Mouse (Mus musculus): ENCODE data around the gene Slc12a6. TPM values are rescaled to one million over a fixed set of nuclear protein-coding genes. Genes with fewer than 3 reads are reported as not detected.
A peak's percentile ranks its signal among the peaks of the same experiment; 100 is the strongest.
"Not testable (repeated sequence)": the region's sequence is repeated elsewhere in the genome, so short reads cannot be mapped to it uniquely, and the experiment has no call there.

Gene Slc12a6
- polyA plus RNA-seq, 1 experiment = 115 TPM

DNA sequence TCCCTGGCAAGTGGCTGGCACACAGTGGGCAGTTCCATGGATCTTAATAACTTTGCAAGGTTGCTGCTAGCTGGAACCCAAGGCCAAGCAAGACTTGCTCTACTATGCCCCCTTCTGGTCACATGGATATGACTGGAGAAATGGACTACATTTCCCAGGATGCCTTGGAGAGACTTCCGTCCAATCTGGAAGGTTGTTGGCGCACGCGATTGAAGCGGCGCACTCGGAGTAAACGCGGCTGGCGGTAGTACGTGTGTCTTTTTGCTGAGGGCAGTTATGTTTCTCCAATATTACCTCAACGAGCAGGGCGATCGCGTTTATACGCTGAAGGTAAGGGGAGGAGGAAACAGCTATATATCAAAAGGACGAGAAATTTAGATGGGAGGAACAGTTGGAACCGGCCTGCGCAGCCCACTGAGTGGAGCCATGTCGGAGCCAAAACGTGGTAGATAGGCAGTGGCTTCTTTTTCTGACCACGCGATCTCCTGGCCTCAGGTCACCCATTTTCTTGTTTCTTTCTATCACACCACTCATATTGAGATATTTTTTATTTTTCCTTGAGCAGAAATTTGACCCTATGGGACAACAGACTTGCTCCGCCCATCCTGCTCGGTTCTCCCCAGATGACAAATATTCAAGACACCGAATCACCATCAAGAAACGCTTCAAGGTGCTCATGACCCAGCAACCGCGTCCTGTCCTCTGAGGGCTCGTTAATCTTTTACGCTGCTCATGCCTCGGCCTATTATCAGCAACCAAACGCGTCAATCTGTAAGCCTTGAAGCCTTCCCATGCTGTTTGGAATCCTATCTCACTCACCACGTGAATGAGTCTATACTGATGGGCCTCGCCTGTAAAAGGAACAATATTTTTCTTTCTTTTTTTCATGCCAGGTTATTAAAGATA is 3.6 kb upstream of the Slc12a6 start, which contains the start of gene Nop10:
Gene Nop10, plus strand, starts transcription at position 179 of the 906 bp plus-strand sequence.
- DNase-seq (ENCODE audit: extremely low spot score in 1 of 2, low spot score in 1 of 2) = peak; percentile 85 to 98

DNA sequence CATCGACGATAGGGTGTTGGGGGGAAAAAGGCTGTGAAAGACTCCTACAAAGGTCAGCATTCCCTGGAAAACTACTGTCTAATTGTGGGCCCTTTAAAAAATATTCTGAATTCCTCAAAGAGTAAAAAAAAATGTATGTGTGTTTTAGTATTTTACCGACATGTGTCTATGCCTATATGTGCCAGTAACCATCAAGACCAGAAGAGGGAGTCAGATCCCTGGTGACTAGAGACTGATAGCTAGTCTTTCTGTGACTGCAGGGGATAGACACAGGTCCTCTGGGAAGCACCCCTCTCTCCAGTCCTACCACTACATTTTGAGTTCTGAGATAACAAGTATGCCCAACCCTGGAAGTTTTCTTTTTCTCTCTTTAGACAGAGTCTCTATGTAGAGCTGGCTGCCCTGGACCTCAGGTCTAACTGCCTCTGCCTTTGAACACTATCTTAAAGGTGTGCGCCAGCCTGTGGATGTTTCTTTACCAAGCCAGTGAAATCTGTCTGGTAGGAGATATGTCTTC is 2.8 kb upstream of the Slc12a6 start:
- no peak for DNase-seq (ENCODE audit: extremely low spot score in 1 of 2, low spot score in 1 of 2)

DNA sequence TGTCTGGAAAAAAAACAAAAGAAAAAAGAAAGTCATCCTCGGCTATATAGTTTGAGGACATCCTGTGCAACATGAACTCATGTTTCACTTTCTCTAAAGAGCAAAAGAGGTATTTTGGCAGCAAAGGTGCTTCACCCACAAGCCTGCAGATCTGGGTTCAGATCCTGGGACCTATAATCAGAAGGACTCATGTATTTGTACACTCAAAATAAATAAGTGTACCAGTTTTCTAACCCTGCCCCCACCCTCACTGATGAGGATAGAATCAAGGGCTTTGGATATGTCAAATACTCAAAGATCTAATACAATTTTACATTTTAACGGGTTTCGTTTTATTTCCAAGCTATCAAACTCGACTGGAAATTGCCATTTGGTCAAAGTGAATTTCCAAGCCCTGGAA is 1.3 kb upstream of the Slc12a6 start:
- no peak for DNase-seq (ENCODE audit: extremely low spot score in 1 of 2, low spot score in 1 of 2)

DNA sequence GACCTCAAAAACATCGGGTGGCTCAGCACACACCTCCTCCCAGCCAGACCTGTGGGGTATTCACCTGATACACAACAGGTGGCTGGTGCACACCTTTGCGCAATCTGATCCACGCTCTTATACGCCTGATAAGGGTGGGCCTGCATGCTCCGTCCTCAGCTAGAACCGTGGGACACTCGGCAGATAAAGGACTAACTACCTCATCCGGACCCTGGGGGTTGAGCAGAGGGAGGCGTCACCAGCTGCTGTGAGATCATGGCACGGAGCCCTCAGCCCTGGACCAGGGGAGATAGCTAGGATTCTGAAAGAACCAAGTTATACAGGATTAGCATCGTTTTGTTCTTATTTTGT is 592 bp downstream of the Slc12a6 start, which contains the start of gene Gm21985:
Gene Gm21985, plus strand, starts transcription at position 73 of the 351 bp plus-strand sequence.
- DNase-seq (ENCODE audit: extremely low spot score in 1 of 2, low spot score in 1 of 2) = no peak

DNA sequence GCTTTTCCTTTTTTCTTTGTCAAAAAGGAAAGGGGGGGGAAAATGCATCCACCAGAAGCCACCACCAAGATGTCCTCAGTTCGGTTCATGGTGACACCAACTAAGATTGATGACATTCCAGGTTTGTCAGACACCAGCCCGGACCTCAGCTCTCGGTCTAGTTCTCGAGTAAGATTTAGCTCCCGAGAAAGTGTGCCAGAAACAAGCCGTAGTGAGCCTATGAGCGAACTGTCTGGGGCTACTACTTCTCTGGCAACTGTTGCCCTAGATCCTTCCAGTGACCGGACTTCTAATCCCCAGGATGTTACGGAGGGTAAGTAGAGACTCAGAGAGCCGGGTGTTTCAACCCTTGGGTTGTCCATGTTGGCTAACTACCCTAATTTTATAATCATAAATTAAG is 1.2 kb downstream of the Slc12a6 start:
- no peak for DNase-seq (ENCODE audit: extremely low spot score in 1 of 2, low spot score in 1 of 2)

DNA sequence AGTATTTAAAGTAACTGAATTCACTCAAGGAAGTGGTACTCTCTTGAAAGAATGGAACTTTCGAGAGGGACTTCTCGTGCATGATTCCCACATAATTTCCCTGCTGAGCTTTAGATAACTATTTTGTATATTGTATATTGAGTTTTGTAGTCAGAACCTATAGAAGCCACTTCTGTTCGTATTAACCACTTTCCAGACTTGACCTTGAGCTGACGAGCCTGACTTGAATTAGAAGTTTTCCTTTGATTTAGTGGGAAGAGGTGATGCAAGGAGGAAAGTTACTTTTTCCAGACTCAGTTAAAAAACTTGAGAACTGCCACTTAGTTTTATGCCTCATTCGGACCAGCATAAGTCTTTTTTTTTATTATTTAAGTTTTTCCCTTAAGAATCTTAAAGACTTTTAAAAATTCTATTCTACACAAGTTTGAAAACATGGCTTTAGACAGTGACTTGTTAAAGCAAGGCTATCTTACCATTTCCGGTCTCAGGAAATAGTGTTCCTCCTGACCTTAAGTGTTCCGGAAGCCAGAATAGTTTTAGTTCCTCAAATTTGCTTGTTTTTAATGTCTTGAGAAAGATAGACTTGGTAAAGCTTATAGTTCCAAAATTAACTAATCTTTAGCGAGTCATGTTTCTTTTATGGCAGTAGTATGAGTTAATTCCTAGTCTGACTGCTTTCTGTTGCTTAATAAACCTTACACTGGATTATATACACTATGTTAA is 2.1 kb downstream of the Slc12a6 start:
- DNase-seq (ENCODE audit: extremely low spot score in 1 of 2, low spot score in 1 of 2) = no peak

DNA sequence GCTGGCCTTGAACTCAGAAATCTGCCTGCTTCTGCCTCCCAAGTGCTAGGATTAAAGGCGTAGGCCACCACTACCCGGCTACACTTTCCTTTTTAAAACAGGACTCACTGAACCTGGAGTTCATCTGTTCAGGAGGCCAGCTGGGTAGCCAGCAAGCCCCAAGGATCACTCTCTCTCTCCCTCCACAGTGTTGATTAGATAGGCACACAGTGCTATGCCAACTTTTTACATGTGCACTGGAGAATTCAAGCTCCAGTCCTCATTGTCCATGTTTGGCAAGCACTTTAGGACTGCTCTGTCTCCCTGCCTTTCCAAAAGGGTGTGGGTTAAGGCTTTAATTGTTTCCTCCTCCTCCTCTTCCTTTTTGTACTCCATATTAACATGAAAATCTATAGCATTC is 4.4 kb downstream of the Slc12a6 start:
- no peak for DNase-seq (ENCODE audit: extremely low spot score in 1 of 2, low spot score in 1 of 2)

DNA sequence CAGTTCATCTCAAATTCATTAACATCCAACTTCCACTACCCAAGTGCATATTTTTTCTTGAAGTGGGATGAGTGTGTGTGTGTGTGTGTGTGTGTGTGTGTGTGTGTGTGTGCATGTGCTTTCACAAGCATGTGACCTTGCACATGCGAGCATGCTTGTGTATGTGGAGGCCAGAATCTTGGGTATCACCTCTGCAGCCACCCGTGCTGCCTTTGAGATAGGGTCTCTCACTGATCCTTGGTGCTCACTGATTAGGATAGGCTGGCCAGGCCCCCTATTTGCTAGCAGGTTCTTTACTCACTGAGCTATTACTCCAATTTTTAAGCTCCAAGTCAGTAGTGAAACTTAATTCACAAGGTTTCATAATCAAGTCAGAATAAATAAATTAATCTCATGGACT is 7.3 kb downstream of the Slc12a6 start:
- DNase-seq (ENCODE audit: extremely low spot score in 1 of 2, low spot score in 1 of 2) = no peak

DNA sequence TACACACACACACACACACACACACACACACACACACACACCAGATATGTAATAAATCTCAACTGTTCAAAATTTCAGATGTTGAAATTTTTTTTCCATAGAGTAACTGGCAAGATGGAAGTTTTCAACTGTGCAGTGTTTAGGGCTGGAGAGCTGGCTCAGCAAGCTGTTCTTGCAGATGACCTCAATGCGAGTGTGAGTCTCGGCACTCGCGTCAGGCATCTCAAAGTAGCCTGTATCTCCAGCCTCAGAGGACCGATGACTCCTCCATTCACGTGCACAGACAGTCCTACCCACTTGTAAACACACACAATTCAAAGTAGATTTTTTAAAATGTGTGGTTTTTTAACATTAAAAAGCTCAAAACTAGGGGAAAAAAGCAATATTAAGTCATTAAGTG is 7.8 kb downstream of the Slc12a6 start:
- DNase-seq (ENCODE audit: extremely low spot score in 1 of 2, low spot score in 1 of 2) = no peak

DNA sequence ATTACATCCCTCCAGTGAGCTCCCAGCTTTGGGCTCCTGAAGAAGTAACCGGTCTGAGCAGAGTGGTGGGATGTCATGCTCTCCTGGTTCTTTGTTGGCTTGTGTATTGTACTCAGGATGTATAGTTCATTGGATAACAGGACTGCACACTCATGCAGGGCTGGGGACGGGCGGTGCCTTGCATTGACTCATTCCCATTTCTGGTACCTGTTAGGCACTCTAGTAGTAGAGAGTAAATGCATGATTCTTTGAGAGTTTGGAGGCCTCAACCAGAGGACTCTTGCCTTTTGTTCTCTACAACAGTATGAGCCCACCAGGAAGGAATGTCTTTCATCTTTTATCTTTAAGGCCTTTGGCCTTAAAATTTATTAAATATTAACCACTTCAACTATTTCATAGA is 11.2 kb downstream of the Slc12a6 start:
- no peak for DNase-seq (ENCODE audit: extremely low spot score in 1 of 2, low spot score in 1 of 2)

DNA sequence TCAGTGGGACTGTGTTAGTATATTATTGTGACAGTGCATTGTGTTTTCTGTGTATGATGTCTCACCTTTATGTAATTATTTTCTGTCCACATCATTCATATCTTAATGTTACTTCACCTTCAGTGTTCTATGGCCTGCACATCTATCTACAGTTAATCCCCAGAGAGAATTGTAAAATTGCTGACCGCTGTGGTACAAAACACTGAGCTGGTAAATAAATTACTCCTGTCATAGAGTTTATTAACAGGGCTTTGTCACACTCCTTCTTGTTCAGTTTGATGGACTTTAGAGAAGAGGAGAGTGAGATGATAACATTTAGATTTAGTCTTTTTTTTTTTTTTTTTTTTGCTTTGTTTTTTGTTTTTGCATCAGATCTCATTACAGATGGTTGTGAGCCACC is 17.2 kb downstream of the Slc12a6 start:
- no peak for DNase-seq (ENCODE audit: extremely low spot score in 1 of 2, low spot score in 1 of 2)

DNA sequence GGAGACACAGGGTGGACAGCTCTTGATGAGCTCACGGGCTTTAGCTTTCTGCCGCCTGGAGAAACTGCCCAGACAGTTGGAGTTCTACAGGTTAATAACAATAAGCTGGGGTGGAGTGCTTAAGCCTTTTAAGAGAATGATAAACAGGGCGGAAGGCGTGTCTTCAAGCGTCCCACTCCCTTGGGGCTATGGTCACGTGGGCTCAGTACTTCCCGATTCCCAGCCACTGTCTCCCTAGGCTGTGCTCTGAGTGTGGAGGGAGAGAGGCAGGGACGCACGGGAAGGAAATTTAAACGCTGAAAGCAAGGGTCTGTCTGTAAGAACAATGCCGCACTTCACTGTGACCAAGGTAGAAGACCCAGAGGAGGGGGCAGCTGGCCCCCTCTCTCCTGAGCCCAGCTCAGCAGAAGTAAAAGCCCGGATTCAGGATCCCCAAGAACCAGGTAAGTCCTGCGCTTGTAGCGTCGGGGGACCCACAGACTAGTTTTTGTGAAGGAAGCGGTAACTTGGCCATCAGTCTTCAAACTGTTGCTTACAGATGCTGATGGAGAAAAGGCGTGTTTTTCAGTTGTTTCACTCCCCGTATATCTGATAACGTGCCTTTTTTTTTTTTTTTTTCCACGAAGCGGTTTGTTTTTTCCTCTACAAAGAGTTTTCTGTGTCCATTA is 18.9 kb downstream of the Slc12a6 start:
- no peak for DNase-seq (ENCODE audit: extremely low spot score in 1 of 2, low spot score in 1 of 2)

DNA sequence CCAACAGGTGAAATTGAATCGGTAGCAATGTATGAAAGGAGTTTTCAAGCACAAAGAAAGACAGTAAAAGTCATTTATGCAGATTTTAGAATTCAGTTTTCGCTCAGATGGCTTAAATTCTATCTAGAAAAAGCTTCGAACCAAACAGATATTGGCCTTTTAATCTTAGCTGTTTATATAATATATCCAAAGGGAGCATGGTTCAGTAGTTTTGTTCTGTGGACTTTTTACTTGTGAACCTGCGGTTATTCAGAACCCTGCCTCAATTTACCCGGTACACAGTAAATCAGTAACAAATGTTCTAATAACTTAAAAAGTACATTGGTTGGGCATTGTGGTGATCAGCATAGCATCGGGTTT is 19.4 kb downstream of the Slc12a6 start:
- no peak for DNase-seq (ENCODE audit: extremely low spot score in 1 of 2, low spot score in 1 of 2)

DNA sequence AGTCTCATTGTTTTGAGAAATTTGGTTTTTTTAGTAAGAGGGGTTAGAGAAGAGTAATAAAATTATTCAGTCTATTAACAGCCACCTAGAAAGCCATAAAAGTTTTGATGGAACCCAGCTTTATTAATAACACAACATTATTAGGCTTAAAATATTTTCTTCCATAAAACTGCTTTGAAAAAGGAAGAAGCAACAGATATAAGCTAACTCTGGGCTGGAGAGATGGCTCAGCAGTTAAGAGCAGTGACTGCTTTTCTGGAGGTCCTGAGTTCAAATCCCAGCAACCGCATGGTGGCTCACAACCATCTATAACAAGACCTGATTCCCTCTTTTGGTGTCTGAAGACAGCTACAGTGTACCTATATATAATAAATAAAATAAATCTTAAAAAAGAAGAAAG is 20.4 kb downstream of the Slc12a6 start:
- DNase-seq (ENCODE audit: extremely low spot score in 1 of 2, low spot score in 1 of 2) = not testable (repeated sequence)

DNA sequence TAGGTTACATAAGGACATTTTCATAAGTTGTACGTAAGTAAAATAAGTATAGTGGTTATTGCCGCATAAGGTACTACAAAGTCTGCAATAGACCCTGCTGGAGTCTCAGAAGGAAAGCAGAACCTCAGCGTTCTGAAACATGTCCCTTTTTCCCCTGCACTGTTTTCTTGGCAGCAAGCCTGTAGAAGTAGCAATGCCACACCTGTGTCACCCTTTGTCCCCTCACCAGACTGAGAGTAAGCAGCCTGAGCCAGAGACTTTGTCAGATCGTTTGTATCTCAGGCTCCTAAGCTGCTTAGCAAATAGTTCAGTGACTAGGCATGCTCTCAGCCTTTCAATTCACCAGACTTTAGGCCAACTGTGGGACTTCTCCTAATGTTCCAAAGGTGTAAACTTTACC is 21.4 kb downstream of the Slc12a6 start:
- DNase-seq (ENCODE audit: extremely low spot score in 1 of 2, low spot score in 1 of 2) = no peak

DNA sequence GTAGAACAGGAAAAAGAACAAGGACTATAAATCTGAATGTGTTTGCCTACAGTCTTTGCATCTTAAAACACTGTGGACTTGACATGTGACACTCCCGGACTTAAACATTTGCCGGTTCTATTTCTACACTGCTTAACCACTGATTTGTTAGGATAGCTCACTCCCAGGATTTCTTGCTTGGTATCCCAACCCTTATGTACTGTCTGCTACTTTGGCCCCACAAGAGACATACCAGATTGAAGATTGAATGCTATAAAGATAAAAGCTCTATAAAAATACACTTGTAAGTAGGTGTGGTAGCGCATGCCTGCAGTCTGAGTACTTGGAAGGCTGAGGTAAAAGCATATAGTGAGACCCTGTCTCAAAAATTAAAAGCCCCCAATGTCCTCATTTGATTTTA is 23.9 kb downstream of the Slc12a6 start:
- DNase-seq (ENCODE audit: extremely low spot score in 1 of 2, low spot score in 1 of 2) = no peak

DNA sequence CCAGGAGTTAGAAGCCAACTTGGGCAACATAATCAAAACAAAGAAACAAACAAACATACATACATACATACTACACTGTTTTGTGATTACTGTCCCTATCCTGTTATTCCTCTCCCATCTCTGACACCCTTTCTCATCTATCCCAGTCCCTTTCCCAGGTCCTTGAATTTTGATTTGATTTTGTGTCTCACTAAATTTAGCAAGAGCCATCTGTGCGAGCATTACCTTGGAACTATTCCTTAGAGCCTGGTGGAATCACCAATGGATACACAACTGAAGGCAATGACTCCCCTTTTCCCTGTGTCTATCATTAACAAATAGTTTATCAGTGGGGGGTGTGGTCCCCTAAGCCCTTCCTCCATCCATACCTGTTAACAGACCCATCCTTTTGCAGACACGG is 27.2 kb downstream of the Slc12a6 start:
- no peak for DNase-seq (ENCODE audit: extremely low spot score in 1 of 2, low spot score in 1 of 2)

DNA sequence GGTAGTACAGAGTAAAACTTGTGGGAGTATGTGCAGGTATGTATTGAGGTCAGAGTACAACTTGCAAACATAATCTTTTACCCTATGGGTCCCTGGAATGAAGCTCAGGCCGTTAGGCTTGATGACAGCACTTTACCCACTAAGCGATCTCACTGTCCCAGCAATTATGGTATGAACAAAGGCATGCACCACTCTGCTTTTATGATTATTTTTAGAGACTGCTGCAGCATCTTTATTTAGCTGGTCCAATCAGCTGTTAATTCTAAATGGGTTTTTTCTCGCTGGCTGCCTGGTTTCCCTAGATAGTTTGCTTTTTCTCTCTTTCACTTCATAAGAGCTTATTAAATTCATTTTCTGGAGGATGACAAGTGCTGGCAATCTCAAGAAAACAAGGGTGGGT is 30.6 kb downstream of the Slc12a6 start:
- peak; percentile 34 to 50 for DNase-seq (ENCODE audit: extremely low spot score in 1 of 2, low spot score in 1 of 2)

DNA sequence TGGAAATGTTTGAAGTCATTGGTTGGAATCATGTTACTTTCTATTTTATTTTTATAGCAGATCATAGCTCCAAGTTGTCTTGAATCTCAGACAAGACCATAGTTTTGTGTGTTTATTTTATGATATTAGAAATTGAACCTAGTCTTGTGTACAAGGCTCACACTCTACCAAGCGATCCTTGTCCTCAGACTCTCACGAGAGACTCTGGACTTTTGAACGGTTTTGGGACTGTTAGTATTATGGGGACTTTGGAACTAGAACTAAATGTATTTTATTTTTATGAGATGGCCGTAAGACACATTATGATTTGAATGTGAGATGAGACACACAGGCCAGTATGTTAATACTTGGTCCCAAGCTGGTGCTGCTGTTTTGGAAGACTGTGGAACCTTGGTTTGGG is 32.6 kb downstream of the Slc12a6 start:
- DNase-seq (ENCODE audit: extremely low spot score in 1 of 2, low spot score in 1 of 2) = no peak

DNA sequence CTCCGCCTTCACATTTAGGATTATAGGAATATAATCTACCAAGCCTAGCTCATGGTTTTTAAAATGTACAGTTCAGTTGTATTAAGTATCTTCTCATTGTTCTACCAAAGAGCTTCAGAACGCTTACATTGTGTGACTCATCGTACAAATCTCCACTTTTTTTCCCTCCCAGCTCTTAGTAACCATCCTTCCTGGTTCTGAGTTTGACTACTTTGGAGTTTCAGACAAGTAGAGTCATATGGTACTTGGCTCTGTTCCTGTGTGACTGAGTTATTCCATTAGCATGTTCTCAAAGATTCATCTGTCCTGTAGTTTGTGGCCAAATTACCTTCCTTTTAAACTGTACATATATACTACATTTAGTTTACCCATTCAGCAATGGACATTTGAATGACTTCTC is 43.0 kb downstream of the Slc12a6 start:
- DNase-seq (ENCODE audit: extremely low spot score in 1 of 2, low spot score in 1 of 2) = peak in 1 of 2 experiments; percentile 44

DNA sequence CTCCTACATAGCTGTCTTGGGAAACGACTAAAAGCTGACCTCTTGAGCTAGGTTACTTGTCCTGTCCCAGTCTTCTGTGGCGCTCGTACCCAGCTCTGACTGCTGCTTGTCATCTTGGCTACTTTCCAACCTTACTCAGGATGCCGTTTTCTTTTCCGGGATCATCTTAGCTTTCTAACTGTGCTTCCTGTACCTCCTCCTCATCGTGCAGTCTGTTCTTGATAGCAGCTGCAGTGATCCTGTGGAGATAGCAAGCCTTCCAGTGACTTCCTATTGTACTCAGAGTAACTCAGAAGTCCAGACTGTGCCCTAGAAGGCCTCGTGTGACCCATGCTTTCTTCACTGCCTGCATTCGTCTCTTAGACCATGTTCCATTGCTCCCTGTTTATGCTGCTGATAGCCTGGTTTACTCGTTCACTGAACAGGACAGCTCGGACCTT is 43.6 kb downstream of the Slc12a6 start:
- peak in 1 of 2 experiments; percentile 37 for DNase-seq (ENCODE audit: extremely low spot score in 1 of 2, low spot score in 1 of 2)

All from frontal cortex, adult 2 months (tissue).